Mouse (Mus musculus): Measurements from ENCODE around the gene Arl11. TPM values are rescaled to one million over a fixed set of nuclear protein-coding genes. Genes with fewer than 3 reads are reported as not detected.
"Not testable (repeated sequence)": the region's sequence is repeated elsewhere in the genome, so short reads cannot be mapped to it uniquely, and the experiment has no call there.

The Arl11 gene
- polyA plus RNA-seq, 2 experiments = 0.81 to 1.2 TPM

- no peak for TF ChIP-seq POLR2A (IDR thresholded peaks at IDR 0.05; ENCODE audit: borderline replicate concordance, extremely low read depth, insufficient read depth, insufficient read length)
- no peaks in the 10 kb centered on the region for H3K36me3 ChIP-seq (ENCODE audit: control insufficient read depth, insufficient read depth, low read length)
- 25% methylated on average over 4 of the region's 4 CpGs for WGBS
- no peak for ATAC-seq (ENCODE audit: low FRiP score, low read depth)
- H3K27me3 ChIP-seq (ENCODE audit: control insufficient read depth, insufficient read depth, low read length) = no peaks in the 10 kb centered on the region
- peak; percentile 62 for DNase-seq (ENCODE audit: low spot score)
- no peak overlapping the region for H3K27ac ChIP-seq (replicated peaks; ENCODE audit: low read depth, low read length)
- H3K4me2 ChIP-seq (replicated peaks; ENCODE audit: low read depth, low read length, severe bottlenecking) = no peak overlapping the region
- no peak overlapping the region for H3K4me3 ChIP-seq (replicated peaks; ENCODE audit: low read length)
- no peak overlapping the region for H3K9ac ChIP-seq (ENCODE audit: low read depth, low read length, severe bottlenecking)
- no peaks in the 10 kb centered on the region for H3K4me1 ChIP-seq (ENCODE audit: control insufficient read depth, insufficient read depth, low read length)
- no peaks in the 10 kb centered on the region for H3K9me3 ChIP-seq (ENCODE audit: control insufficient read depth, low read length)
Observed at GRCm38 (mm10) chr14:61316861-61317260, 7.3 kb downstream of the Arl11 start.

- Histone ChIP-seq H3K36me3 (ENCODE audit: control insufficient read depth, insufficient read depth, low read length) (no peaks in the 10 kb centered on the region), H3K4me1 (ENCODE audit: control insufficient read depth, insufficient read depth, low read length) (no peaks in the 10 kb centered on the region)
Observed at GRCm38 (mm10) chr14:61320765-61321164, 11.2 kb downstream of the Arl11 start.

GRCm38 (mm10) chr14:61321200-61321599 is 11.6 kb downstream of the Arl11 start:
- no peak overlapping the region for H3K9ac ChIP-seq (ENCODE audit: low read depth, low read length, severe bottlenecking)
- no peak for TF ChIP-seq POLR2A (IDR thresholded peaks at IDR 0.05; ENCODE audit: borderline replicate concordance, extremely low read depth, insufficient read depth, insufficient read length)
- H3K9me3 ChIP-seq (ENCODE audit: control insufficient read depth, low read length) = no peaks in the 10 kb centered on the region
- WGBS = 63% methylated on average over 4 of the region's 4 CpGs
- H3K4me1 ChIP-seq (ENCODE audit: control insufficient read depth, insufficient read depth, low read length) = no peaks in the 10 kb centered on the region
- H3K27me3 ChIP-seq (ENCODE audit: control insufficient read depth, insufficient read depth, low read length) = no peaks in the 10 kb centered on the region
- no peaks in the 10 kb centered on the region for H3K36me3 ChIP-seq (ENCODE audit: control insufficient read depth, insufficient read depth, low read length)
- no peak overlapping the region for H3K27ac ChIP-seq (replicated peaks; ENCODE audit: low read depth, low read length)
- ATAC-seq (ENCODE audit: low FRiP score, low read depth) = no peak
- no peak for DNase-seq (ENCODE audit: low spot score)
- H3K4me3 ChIP-seq (replicated peaks; ENCODE audit: low read length) = no peak overlapping the region
- no peak overlapping the region for H3K4me2 ChIP-seq (replicated peaks; ENCODE audit: low read depth, low read length, severe bottlenecking)

More at GRCm38 (mm10) chr14:61320765-61321164, 11.2 kb downstream of the Arl11 start:
- ATAC-seq (ENCODE audit: low FRiP score, low read depth) (no peak), DNase-seq (ENCODE audit: low spot score) (no peak)
- TF ChIP-seq POLR2A (IDR thresholded peaks at IDR 0.05; ENCODE audit: borderline replicate concordance, extremely low read depth, insufficient read depth, insufficient read length) = no peak
- Histone ChIP-seq H3K4me3 (replicated peaks; ENCODE audit: low read length) (no peak overlapping the region), H3K27ac (replicated peaks; ENCODE audit: low read depth, low read length) (no peak overlapping the region), H3K9me3 (ENCODE audit: control insufficient read depth, low read length) (no peaks in the 10 kb centered on the region), H3K4me2 (replicated peaks; ENCODE audit: low read depth, low read length, severe bottlenecking) (no peak overlapping the region), H3K9ac (ENCODE audit: low read depth, low read length, severe bottlenecking) (no peak overlapping the region), H3K27me3 (ENCODE audit: control insufficient read depth, insufficient read depth, low read length) (no peaks in the 10 kb centered on the region)
- 81% methylated on average over 1 of the region's 1 CpGs for WGBS

- no peak for DNase-seq (ENCODE audit: low spot score)
- no peak overlapping the region for H3K27ac ChIP-seq (replicated peaks; ENCODE audit: low read depth, low read length)
- 76% methylated on average over 1 of the region's 1 CpGs for WGBS
- H3K4me2 ChIP-seq (replicated peaks; ENCODE audit: low read depth, low read length, severe bottlenecking) = no peak overlapping the region
- H3K9me3 ChIP-seq (ENCODE audit: control insufficient read depth, low read length) = no peaks in the 10 kb centered on the region
- H3K36me3 ChIP-seq (ENCODE audit: control insufficient read depth, insufficient read depth, low read length) = no peaks in the 10 kb centered on the region
- no peaks in the 10 kb centered on the region for H3K27me3 ChIP-seq (ENCODE audit: control insufficient read depth, insufficient read depth, low read length)
- no peak for ATAC-seq (ENCODE audit: low FRiP score, low read depth)
- H3K9ac ChIP-seq (ENCODE audit: low read depth, low read length, severe bottlenecking) = no peak overlapping the region
- no peaks in the 10 kb centered on the region for H3K4me1 ChIP-seq (ENCODE audit: control insufficient read depth, insufficient read depth, low read length)
- no peak for TF ChIP-seq POLR2A (IDR thresholded peaks at IDR 0.05; ENCODE audit: borderline replicate concordance, extremely low read depth, insufficient read depth, insufficient read length)
- no peak overlapping the region for H3K4me3 ChIP-seq (replicated peaks; ENCODE audit: low read length)
Observed at GRCm38 (mm10) chr14:61322740-61323139, 13.2 kb downstream of the Arl11 start.

DNA sequence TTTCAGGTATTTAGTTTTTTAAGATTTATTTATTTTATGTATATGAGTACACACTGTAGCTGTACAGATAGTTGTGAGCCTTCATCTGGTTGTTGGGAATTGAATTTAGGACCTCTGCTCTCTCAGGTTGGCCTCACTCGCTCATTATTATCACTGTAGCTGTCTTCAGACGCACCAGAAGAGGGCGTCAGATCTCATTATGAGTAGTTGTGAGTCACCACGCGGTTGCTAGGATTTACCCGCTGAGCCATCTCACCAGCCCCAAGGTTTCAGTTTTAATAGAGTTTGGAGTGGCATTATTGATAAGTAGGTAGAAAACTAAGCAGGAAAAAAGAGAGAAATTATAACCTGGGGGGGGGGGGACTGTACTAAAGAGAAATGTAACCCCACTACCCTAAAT is 17.5 kb downstream of the Arl11 start:
- not testable (repeated sequence) for H3K9ac ChIP-seq (ENCODE audit: low read depth, low read length, severe bottlenecking); H3K36me3 ChIP-seq (ENCODE audit: control insufficient read depth, insufficient read depth, low read length); H3K4me2 ChIP-seq (replicated peaks; ENCODE audit: low read depth, low read length, severe bottlenecking); DNase-seq (ENCODE audit: low spot score); H3K27ac ChIP-seq (replicated peaks; ENCODE audit: low read depth, low read length); H3K9me3 ChIP-seq (ENCODE audit: control insufficient read depth, low read length); H3K4me3 ChIP-seq (replicated peaks; ENCODE audit: low read length); H3K4me1 ChIP-seq (ENCODE audit: control insufficient read depth, insufficient read depth, low read length); H3K27me3 ChIP-seq (ENCODE audit: control insufficient read depth, insufficient read depth, low read length); ATAC-seq (ENCODE audit: low FRiP score, low read depth)
- WGBS = 21% methylated on average over 6 of the region's 6 CpGs
